Mouse (Mus musculus): Measurements from ENCODE around the gene Cby3.
"Not testable (repeated sequence)": the region's sequence is repeated elsewhere in the genome, so short reads cannot be mapped to it uniquely, and the experiment has no call there.

Cby3 gene

GRCm38 (mm10) chr11:50346256-50347032 is 7.8 kb upstream of the Cby3 start:
- DNase-seq (ENCODE audit: low read depth, low spot score) = no peak
- Histone ChIP-seq H3K36me3 (ENCODE audit: control insufficient read depth, insufficient read depth, low read length, poor library complexity, severe bottlenecking) (no peaks in the 10 kb centered on the region), H3K27me3 (ENCODE audit: control insufficient read depth, insufficient read depth, low read length, poor library complexity, severe bottlenecking) (no peaks in the 10 kb centered on the region)

GRCm38 (mm10) chr11:50352177-50352576 is 2.1 kb upstream of the Cby3 start:
- Histone ChIP-seq H3K27me3 (ENCODE audit: control insufficient read depth, insufficient read depth, low read length, poor library complexity, severe bottlenecking) (no peaks in the 10 kb centered on the region), H3K36me3 (ENCODE audit: control insufficient read depth, insufficient read depth, low read length, poor library complexity, severe bottlenecking) (no peaks in the 10 kb centered on the region)

GRCm38 (mm10) chr11:50354851-50355250 is 589 bp downstream of the Cby3 start:
- Histone ChIP-seq H3K27me3 (ENCODE audit: control insufficient read depth, insufficient read depth, low read length, poor library complexity, severe bottlenecking) (no peaks in the 10 kb centered on the region), H3K36me3 (ENCODE audit: control insufficient read depth, insufficient read depth, low read length, poor library complexity, severe bottlenecking) (no peaks in the 10 kb centered on the region)
- DNase-seq (ENCODE audit: low read depth, low spot score) = no peak

More at GRCm38 (mm10) chr11:50352177-50352576, 2.1 kb upstream of the Cby3 start:
- no peak for DNase-seq (ENCODE audit: low read depth, low spot score)

- Histone ChIP-seq H3K27me3 (ENCODE audit: control insufficient read depth, insufficient read depth, low read length, poor library complexity, severe bottlenecking) (no peaks in the 10 kb centered on the region), H3K36me3 (ENCODE audit: control insufficient read depth, insufficient read depth, low read length, poor library complexity, severe bottlenecking) (no peaks in the 10 kb centered on the region)
- no peak for DNase-seq (ENCODE audit: low read depth, low spot score)
Observed at GRCm38 (mm10) chr11:50355395-50355794, 1.1 kb downstream of the Cby3 start.

DNA sequence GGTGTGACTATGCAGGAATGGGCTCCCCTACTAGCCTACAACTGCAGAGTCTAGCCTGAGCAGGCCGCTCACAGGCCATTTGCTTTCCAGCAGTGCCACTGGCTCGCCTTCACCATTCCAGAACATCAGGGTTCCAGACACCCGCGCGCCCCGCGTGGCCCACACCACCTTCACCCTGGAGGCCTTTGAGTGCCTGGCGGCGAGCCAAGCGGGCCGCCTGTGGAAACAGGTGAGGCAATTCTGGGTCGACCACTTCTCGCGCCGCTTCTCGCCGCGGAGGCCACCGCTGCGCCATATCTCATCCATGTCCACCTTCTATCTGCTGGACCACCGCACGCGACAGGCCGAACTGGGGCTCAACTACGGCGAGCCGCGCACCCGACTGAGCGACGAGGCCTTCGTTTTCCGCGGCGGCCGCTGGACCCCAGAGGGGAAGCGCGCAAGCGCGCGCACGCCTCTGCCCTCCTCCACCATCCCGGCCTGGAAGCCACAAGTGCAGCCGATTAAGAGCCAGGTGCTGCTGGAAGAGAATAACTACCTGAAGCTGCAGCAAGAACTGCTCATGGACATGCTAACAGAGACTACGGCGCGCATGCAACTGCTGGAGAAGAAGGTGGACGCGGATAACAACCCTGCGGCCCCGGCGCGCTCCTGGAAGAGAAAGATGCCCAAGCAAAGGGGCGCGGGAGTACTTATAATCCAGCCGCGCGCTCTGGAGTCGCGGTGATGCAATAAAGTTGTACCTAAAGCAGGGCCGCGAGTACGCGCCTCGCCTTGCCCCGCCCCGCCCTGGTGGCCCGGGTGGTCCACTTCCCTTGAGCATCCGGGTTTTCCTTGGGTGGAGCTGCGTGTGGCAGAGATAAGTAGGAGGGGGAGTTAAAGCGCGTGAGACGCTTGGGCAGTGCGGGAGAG is 4.9 kb downstream of the Cby3 start:
- Histone ChIP-seq H3K27me3 (ENCODE audit: control insufficient read depth, insufficient read depth, low read length, poor library complexity, severe bottlenecking) (no peaks in the 10 kb centered on the region), H3K36me3 (ENCODE audit: control insufficient read depth, insufficient read depth, low read length, poor library complexity, severe bottlenecking) (no peaks in the 10 kb centered on the region)
- DNase-seq (ENCODE audit: low read depth, low spot score) = no peak

DNA sequence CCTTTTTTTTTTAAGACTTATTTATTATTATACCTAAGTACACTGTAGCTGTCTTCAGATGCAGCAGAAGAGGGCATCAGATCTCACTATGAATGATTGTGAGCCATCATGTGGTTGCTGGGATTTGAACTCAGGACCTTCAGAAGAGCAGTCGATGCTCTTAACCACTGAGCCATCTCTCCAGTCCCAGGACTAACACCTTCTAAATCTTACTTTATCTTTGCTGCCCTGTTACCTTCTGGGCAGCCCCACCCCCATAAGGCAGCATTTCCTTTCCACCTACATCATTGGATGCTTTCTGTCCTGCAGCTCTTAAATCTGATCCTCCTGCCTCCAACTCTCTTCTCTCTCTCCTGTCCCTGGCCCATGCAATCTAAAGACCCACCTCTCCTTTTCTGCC is 7.0 kb downstream of the Cby3 start:
- not testable (repeated sequence) for H3K36me3 ChIP-seq (ENCODE audit: control insufficient read depth, insufficient read depth, low read length, poor library complexity, severe bottlenecking); DNase-seq (ENCODE audit: low read depth, low spot score); H3K27me3 ChIP-seq (ENCODE audit: control insufficient read depth, insufficient read depth, low read length, poor library complexity, severe bottlenecking)

DNA sequence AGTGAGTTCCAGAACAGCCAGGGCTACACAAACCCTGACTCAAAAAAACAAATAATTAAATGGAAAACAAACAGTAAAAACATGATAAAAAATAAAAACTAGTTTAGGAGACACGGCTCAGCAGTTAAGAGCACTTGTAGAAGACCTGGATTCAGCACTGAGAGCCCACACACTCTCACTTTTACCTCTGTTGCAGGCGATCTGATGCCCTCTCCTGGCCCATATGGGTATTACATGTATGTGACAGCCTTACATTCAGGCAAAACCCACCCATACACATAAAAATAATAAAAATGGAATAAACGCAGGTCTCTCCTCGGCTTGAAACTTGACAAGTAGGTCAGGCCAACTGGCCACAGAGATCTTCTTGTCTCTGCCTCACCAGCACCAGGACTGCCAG is 10.3 kb downstream of the Cby3 start:
- no peaks in the 10 kb centered on the region for H3K36me3 ChIP-seq (ENCODE audit: control insufficient read depth, insufficient read depth, low read length, poor library complexity, severe bottlenecking)
- peak; percentile 91 for DNase-seq (ENCODE audit: low read depth, low spot score)
- no peaks in the 10 kb centered on the region for H3K27me3 ChIP-seq (ENCODE audit: control insufficient read depth, insufficient read depth, low read length, poor library complexity, severe bottlenecking)

DNA sequence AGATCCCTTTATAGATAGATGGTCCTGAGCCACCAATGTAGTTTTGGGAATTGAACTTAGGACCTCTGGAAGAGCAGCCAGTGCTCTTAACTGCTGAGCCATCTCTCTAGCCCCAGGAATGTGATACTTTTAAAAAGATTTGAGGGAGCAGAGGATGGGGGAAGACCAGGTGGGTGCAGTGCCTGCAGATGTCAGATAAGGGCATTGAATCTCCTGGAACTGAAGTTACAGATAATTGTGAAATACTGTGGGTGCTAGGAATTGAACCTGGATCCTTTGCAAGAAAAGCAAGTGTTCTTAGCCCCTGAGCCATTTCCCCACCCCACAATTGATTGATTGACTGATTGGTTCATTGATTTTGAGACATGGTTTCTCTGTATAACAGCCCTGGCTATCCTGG is 11.1 kb downstream of the Cby3 start:
- no peaks in the 10 kb centered on the region for H3K27me3 ChIP-seq (ENCODE audit: control insufficient read depth, insufficient read depth, low read length, poor library complexity, severe bottlenecking)
- H3K36me3 ChIP-seq (ENCODE audit: control insufficient read depth, insufficient read depth, low read length, poor library complexity, severe bottlenecking) = no peaks in the 10 kb centered on the region

DNA sequence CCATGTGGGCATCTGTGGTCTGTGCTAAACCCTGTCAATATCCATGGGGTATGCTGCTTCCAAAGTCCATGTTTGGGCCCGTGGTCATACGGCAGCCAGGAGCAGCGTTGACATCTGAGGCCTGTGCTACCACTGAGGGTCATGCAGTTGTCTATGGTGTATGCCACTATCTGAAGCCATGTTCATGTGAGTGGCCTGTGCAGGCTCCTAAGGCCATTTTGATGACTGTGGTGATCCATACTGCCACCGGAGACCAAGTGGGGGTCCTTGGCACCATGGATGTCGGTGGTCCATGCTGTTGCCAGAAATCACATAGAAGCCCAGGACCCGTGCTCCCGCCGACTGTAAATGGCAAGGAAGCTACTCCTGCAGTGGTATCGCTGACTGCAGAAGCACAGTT is 13.3 kb downstream of the Cby3 start:
- DNase-seq (ENCODE audit: low read depth, low spot score) = no peak
- Histone ChIP-seq H3K36me3 (ENCODE audit: control insufficient read depth, insufficient read depth, low read length, poor library complexity, severe bottlenecking) (no peaks in the 10 kb centered on the region), H3K27me3 (ENCODE audit: control insufficient read depth, insufficient read depth, low read length, poor library complexity, severe bottlenecking) (no peaks in the 10 kb centered on the region)

More for the DNA sequence above, 11.1 kb downstream of the Cby3 start:
- no peak for DNase-seq (ENCODE audit: low read depth, low spot score)

- Histone ChIP-seq H3K36me3 (ENCODE audit: control insufficient read depth, insufficient read depth, low read length, poor library complexity, severe bottlenecking) (no peaks in the 10 kb centered on the region), H3K27me3 (ENCODE audit: control insufficient read depth, insufficient read depth, low read length, poor library complexity, severe bottlenecking) (no peaks in the 10 kb centered on the region)
- DNase-seq (ENCODE audit: low read depth, low spot score) = no peak
Observed at GRCm38 (mm10) chr11:50369360-50369911, 15.2 kb downstream of the Cby3 start.

DNA sequence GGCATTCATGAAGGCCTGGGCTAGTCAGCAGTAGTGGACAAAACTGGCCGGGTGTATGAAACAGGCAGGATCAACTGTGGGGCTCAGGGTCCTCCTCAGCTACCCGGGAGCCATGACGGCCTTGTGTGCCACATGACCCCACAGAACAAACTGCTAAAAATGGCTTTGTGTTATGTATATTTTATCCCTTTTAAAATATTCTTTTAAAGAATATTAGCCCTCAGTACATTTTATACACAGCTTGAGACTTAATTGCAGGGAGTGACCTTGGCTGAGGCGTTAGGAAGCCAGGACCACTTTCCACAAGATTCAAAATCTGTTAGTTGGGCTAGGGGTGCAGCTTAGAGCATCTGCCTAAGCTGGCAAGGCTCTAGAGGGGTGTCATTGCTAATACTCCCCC is 16.7 kb downstream of the Cby3 start:
- H3K27me3 ChIP-seq (ENCODE audit: control insufficient read depth, insufficient read depth, low read length, poor library complexity, severe bottlenecking) = no peaks in the 10 kb centered on the region
- DNase-seq (ENCODE audit: low read depth, low spot score) = no peak
- no peaks in the 10 kb centered on the region for H3K36me3 ChIP-seq (ENCODE audit: control insufficient read depth, insufficient read depth, low read length, poor library complexity, severe bottlenecking)

GRCm38 (mm10) chr11:50371399-50371841 is 17.2 kb downstream of the Cby3 start:
- H3K27me3 ChIP-seq (ENCODE audit: control insufficient read depth, insufficient read depth, low read length, poor library complexity, severe bottlenecking) = no peaks in the 10 kb centered on the region
- DNase-seq (ENCODE audit: low read depth, low spot score) = peak; percentile 77

GRCm38 (mm10) chr11:50371911-50372310 is 17.6 kb downstream of the Cby3 start:
- no peaks in the 10 kb centered on the region for H3K36me3 ChIP-seq (ENCODE audit: control insufficient read depth, insufficient read depth, low read length, poor library complexity, severe bottlenecking)
- H3K27me3 ChIP-seq (ENCODE audit: control insufficient read depth, insufficient read depth, low read length, poor library complexity, severe bottlenecking) = no peaks in the 10 kb centered on the region
- DNase-seq (ENCODE audit: low read depth, low spot score) = no peak

More at GRCm38 (mm10) chr11:50371399-50371841, 17.2 kb downstream of the Cby3 start:
- no peaks in the 10 kb centered on the region for H3K36me3 ChIP-seq (ENCODE audit: control insufficient read depth, insufficient read depth, low read length, poor library complexity, severe bottlenecking)

DNA sequence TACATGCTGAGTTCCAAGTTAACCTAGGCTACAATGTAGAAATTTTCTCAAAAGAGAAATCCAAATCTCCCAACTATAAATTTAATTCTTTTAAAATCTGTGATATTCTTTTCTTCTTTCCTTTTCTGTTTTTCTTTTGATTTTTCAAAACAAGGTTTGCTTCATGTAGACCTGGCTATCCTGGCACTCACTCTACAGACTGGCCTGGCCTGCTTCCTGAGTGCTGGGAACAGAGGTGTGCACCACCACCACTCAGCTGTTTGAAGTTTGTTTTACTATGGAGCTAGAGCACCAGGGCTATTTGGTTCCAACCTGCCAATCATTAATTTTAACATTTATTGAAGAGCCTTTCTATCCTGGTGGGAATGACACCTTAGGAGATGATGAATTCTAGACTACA is 18.8 kb downstream of the Cby3 start:
- no peak for DNase-seq (ENCODE audit: low read depth, low spot score)
- Histone ChIP-seq H3K36me3 (ENCODE audit: control insufficient read depth, insufficient read depth, low read length, poor library complexity, severe bottlenecking) (no peaks in the 10 kb centered on the region), H3K27me3 (ENCODE audit: control insufficient read depth, insufficient read depth, low read length, poor library complexity, severe bottlenecking) (no peaks in the 10 kb centered on the region)

- Histone ChIP-seq H3K36me3 (ENCODE audit: control insufficient read depth, insufficient read depth, low read length, poor library complexity, severe bottlenecking) (0 out of 2 replicates have a peak, but pooled peaks cover under 1% of the 10 kb centered on the region), H3K27me3 (ENCODE audit: control insufficient read depth, insufficient read depth, low read length, poor library complexity, severe bottlenecking) (no peaks in the 10 kb centered on the region)
- no peak for DNase-seq (ENCODE audit: low read depth, low spot score)
Observed at GRCm38 (mm10) chr11:50373621-50374020, 19.4 kb downstream of the Cby3 start.

Measured in splenic B cell, adult 2 months (primary cell).